Mouse (Mus musculus) cerebellum, adult 2 months (tissue): Measurements from ENCODE around the gene Spo11. TPM values are rescaled to one million over a fixed set of nuclear protein-coding genes. Genes with fewer than 3 reads are reported as not detected.

ENCODE experiments used
- DNase-seq, 2 experiments: peaks; one replicate each; pipeline ENCODE4 v3.0.0; 2021
- H3K27ac ChIP-seq: fragments of 200-500 bp; 2 replicates; pipeline ENCODE4 v1.5.1; 2012; ENCODE audit warnings: low read length, control low read depth, inconsistent platforms; ENCODE audit not compliant: insufficient read depth
- H3K27me3 ChIP-seq: fragments of 200-500 bp; 2 replicates; pipeline ENCODE4 v1.6.1; 2012; ENCODE audit warnings: inconsistent platforms, mild to moderate bottlenecking, low read length, moderate library complexity; ENCODE audit not compliant: control insufficient read depth, insufficient read depth
- H3K4me1 ChIP-seq: fragments of 200-500 bp; 2 replicates; pipeline ENCODE4 v1.6.1; 2011; ENCODE audit warnings: low read length; ENCODE audit not compliant: control insufficient read depth, insufficient read depth
- H3K4me3 ChIP-seq: fragments of 200-500 bp; replicated peaks from 2 replicates; pipeline ENCODE3; 2011; ENCODE audit warnings: mild to moderate bottlenecking, low read depth, low read length, control low read depth; ENCODE audit not compliant: insufficient read depth
- CTCF ChIP-seq: fragments of 200-500 bp; IDR thresholded peaks from 2 replicates; pipeline ENCODE4 v1.5.1; 2011; ENCODE audit warnings: low read depth, mild to moderate bottlenecking, control low read depth, low read length, moderate library complexity, borderline replicate concordance; ENCODE audit not compliant: insufficient read depth
- POLR2A ChIP-seq: fragments of 200-500 bp; IDR thresholded peaks from 2 replicates; pipeline ENCODE4 v1.6.1; 2011; ENCODE audit warnings: low read length, control low read depth, borderline replicate concordance; ENCODE audit not compliant: insufficient read depth
- WGBS: fragments of 180-500 bp; shearing (Covaris S2); methylation state at CpG from one replicate; pipeline ENCODE4 v1.1.7; 2018; 5-methylcytosine and 5-hydroxymethylcytosine counted together
- polyA plus RNA-seq: library from polyadenylated mRNA; depleted of rRNA; stranded (reverse); fragments of >200 nt; gene quantifications from 2 replicates; pipeline ENCODE4 v1.2.3, GENCODE M21; 2012

Gene Spo11
- polyA plus RNA-seq, 1 experiment: 0.21 TPM

DNA sequence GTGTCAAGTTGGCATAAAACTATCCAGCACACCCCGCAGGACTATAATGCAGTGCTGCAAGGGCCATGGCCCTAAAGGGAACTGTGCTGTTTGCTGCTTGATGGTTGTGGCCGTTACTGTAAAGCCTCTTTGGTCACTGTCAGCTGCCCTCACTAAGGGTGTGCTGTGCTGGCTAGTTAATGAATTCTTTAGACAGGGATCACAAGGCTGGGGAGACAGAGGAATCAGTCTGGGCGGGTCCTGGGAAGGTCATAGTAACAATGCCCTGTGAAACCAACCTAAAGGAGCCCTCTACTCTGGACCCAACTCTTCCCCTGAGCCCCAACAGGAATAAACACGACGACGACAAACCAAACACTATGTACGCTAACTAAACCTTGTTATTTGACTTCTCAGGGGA, 21.0 kb downstream of the Spo11 start:
- Histone ChIP-seq H3K27me3 (no peaks in the 10 kb centered on the region), H3K4me3 (no peak overlapping the region), H3K4me1 (peaks cover 9% of the 10 kb centered on the region), H3K27ac (no peak overlapping the region)
- TF ChIP-seq CTCF (no peak), POLR2A (no peak)
- DNase-seq: no peak
- 74% methylated on average over 7 of the region's 7 CpGs for WGBS

DNA sequence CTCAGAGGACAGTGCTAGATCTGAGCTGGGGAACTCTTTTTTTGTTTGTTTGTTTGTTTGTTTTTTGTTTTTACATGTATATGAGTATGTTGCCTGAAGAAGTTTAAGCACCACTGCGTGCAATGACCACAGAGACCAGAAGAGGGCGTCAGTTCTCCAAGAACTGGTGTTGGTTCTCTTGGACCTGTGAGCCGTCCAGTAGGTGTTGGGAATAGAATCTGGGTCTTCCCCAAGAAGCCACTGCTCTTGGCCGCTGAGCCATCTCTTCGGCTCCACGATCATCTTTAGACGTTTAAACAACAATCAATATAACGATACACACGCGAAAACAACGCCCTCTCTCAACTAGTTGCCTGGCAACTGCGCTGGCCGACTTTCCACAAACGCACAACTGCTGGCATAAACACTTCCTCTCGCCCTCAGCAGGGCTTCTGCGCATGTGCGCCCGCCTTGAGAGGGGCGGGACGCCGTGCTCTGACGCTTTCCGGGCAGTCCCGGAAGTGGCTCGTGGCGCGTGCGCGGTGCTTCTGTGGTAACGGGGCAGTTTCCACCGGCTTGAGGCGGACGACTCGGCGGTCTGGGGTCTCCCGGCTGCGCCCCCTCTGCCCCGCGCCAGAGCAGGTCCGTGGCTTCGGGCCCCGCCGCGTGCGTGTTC, 22.3 kb downstream of the Spo11 start, which contains the start of gene Rae1:
Gene Rae1 (plus strand): TSS at position 488 of the 655 bp plus-strand sequence.
- under 1% methylated on average over 45 of the region's 45 CpGs for WGBS
- Histone ChIP-seq H3K27me3 (no peaks in the 10 kb centered on the region), H3K4me1 (peaks cover 9% of the 10 kb centered on the region), H3K4me3 (peak within 1 kb of the TSS; percentile 89), H3K27ac (no peak within 1 kb of the TSS)
- TF ChIP-seq POLR2A (peak; percentile 81), CTCF (peak; percentile 89)
- DNase-seq: peak; percentile 97 to 99

DNA sequence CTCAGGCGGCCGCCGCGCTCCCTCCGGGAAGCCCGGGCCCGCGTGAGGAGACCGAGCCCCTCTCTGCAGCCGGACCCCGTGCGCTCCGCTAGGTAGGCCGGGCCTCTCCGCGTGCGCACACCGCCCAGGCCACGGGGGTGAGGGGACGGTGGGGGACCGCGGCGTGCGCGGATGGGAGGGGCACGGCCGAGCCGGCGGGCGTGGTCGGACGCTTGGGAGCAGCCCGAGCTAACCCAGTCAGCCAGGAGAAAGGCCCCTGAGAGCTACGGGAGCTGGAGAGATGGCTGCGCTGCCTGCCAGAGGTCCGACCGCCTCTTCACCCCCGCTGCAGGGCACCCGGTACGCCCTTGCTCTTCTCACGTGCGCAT, 22.8 kb downstream of the Spo11 start:
- no peak overlapping the region for H3K27ac ChIP-seq
- H3K27me3 ChIP-seq: no peaks in the 10 kb centered on the region
- TF ChIP-seq CTCF (no peak), POLR2A (no peak)
- peak overlapping the region; percentile 89 for H3K4me3 ChIP-seq
- no peak for DNase-seq
- H3K4me1 ChIP-seq: peaks cover 9% of the 10 kb centered on the region
- under 1% methylated on average over 42 of the region's 42 CpGs for WGBS

DNA sequence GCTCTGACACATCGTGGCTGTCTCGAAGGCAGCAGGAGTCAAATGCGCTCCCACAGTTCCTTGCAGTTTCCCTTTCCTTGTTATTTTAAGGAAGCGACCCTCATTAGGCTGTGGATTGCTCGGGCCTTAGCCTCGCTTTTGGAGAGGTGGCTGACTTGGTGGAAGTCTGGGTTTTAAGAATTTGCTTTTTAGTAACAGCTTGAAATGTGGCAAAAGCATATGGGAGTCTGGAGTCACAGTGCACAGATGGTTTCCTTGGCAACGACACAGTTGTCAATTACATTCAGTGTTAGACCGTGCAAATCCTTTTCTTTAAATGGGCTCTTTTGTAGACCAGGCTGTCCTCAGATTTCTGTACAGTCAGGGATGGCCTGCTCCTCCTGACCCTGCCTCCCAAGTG, 23.4 kb downstream of the Spo11 start:
- WGBS: 5% methylated on average over 8 of the region's 8 CpGs
- no peak overlapping the region for H3K27ac ChIP-seq
- peaks cover 9% of the 10 kb centered on the region for H3K4me1 ChIP-seq
- no peak for DNase-seq
- TF ChIP-seq POLR2A: no peak
- no peak for TF ChIP-seq CTCF
- H3K27me3 ChIP-seq: no peaks in the 10 kb centered on the region
- peak overlapping the region; percentile 89 for H3K4me3 ChIP-seq

DNA sequence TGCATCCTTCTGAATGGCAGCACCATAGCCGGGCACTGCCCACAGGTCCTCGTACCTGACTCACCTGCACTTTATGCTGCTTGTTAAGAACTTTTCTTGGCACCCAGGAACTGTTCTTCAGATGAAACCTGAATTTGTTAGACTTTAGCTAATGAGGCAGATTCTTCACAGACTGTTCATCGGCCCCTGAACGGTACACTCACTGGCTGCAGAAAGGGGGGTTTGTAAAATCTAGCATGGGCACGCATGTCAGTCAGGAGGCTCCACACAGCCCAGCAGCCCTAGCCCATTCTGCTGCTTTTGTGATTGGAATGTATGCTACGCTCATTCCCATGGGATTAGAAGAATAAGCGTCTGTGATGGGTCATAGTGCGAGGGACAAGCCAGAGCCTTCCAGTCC, 26.2 kb downstream of the Spo11 start:
- H3K27ac ChIP-seq: no peak overlapping the region
- TF ChIP-seq POLR2A: no peak
- no peak for TF ChIP-seq CTCF
- no peak for DNase-seq
- H3K27me3 ChIP-seq: no peaks in the 10 kb centered on the region
- H3K4me3 ChIP-seq: no peak overlapping the region
- peaks cover 9% of the 10 kb centered on the region for H3K4me1 ChIP-seq
- WGBS: 87% methylated on average over 8 of the region's 8 CpGs

DNA sequence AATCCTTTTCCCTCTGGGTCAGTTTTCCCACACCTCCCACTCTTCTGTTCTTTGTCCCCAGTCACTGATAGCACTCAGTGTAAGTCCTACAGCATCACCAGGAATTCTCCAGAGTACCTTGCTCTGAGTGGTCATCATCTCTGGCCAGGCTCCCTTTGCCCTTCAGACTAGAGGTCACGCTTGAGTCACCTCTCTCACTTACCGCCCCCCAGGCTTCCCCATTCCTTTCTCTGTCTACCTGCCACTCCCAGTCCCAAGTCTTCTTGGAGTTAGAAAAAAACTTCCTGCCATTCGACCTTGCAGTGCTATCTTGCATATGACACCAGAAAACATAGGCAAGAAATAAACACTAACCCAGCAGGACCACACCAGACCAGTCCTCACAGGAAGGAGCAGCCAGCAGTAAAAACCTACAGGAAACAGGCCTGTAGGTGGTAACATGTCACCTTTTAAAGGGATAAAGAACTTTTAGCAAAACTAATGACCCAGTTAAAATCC, 32.8 kb downstream of the Spo11 start:
- no peak for DNase-seq
- TF ChIP-seq CTCF (no peak), POLR2A (no peak)
- 69% methylated on average over 3 of the region's 3 CpGs for WGBS
- Histone ChIP-seq H3K27me3 (no peaks in the 10 kb centered on the region), H3K4me3 (no peak overlapping the region), H3K27ac (no peak overlapping the region), H3K4me1 (no peaks in the 10 kb centered on the region)

DNA sequence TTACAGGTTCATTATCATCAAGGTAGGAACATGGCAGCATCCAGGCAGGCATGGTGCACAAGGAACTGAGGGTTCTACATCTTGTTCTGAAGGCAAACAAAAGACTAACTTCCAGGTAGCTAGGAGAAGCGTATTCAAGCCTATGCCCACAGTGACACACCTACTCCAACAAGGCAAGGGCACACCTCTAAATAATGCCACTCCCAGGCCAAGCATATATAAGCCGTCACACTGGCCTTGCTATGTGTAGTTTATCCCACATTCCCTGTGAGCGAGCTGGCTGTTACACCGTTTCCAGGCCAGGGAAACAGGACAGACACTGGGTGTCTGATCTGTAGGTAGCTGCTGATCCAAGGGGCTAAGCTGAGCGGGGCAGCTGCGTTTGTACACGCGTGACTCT, 33.9 kb downstream of the Spo11 start:
- WGBS: 96% methylated on average over 8 of the region's 8 CpGs
- Histone ChIP-seq H3K4me1 (no peaks in the 10 kb centered on the region), H3K4me3 (no peak overlapping the region), H3K27ac (no peak overlapping the region), H3K27me3 (no peaks in the 10 kb centered on the region)
- DNase-seq: no peak
- TF ChIP-seq CTCF (no peak), POLR2A (no peak)

DNA sequence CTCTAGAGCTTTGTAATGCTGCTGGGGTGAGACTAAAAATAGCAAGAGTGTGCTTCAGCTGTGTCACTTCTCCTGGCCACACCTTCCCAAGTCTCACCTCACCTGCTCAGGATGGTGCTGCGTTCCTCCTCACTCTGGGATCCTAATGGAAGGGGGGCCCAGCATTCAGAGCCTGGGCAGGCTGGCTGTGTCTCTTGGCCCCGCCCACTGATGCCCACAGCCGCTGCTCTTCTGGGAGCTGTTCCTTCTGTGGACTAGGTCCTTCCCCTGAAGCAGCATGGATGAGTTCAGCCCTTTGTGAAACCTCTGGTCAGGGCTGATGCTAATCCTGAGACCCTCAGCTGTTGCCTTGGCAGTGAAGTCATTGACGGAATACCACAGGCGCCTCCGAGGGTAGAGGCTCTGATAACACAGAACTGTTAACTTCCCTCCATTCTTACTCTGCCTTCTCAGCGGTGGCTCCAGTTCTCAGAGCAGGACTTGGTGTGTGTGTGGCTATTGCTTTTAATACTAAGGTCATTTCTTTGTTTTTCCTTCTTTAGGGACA, 37.3 kb downstream of the Spo11 start:
- H3K27me3 ChIP-seq: no peaks in the 10 kb centered on the region
- 74% methylated on average over 7 of the region's 7 CpGs for WGBS
- no peak for DNase-seq
- TF ChIP-seq CTCF: no peak
- no peak overlapping the region for H3K27ac ChIP-seq
- no peaks in the 10 kb centered on the region for H3K4me1 ChIP-seq
- H3K4me3 ChIP-seq: no peak overlapping the region
